Mouse (Mus musculus) activated CD4-positive, CD25-positive, alpha-beta regulatory T cell, adult 9 weeks (primary cell): ENCODE data around the gene Fut1. TPM values are rescaled to one million over a fixed set of nuclear protein-coding genes. Genes with fewer than 3 reads are reported as not detected.

Experiments used
- polyA plus RNA-seq: library from polyadenylated mRNA; unstranded; fragments of 100-300 nt; shearing (Covaris generic); gene quantifications from one replicate; pipeline ENCODE4 v1.2.1, GENCODE M21; 2017

The Fut1 gene
- not detected for polyA plus RNA-seq

DNA sequence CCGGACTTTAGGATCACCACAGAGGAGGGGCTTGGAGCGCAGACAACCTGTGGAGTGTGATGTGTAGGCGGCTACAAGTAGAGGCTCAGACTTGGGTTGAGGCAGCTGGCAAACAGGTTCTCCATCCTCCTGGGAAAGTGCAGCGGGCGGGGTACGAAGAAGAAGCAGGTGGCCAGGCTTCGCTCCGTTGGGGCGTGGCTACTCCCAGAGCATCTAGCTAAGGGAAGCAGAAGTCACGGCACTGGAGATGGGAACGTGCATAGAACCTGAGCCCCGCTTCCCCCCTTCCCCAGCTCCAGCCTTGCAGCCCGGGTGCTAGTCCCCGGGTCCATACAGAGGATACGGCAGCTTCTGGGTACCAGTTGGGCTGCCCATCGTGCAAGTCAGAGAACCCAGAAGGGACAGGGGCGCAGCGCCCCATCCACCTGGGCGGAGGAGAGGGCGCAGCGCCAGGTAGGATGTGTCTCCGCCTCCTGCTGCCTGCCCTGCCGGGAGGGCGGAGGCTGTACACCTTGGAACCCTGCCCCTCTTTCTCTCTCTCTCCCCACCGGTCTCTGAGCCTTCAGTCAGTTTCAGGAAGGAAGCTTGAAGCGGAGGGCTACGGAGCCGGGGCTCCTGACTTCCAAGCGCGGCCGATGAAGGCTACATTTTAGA is at the start of gene Fut1:
Gene Fut1 (plus strand): TSS at position 248 of the 654 bp plus-strand sequence.

DNA sequence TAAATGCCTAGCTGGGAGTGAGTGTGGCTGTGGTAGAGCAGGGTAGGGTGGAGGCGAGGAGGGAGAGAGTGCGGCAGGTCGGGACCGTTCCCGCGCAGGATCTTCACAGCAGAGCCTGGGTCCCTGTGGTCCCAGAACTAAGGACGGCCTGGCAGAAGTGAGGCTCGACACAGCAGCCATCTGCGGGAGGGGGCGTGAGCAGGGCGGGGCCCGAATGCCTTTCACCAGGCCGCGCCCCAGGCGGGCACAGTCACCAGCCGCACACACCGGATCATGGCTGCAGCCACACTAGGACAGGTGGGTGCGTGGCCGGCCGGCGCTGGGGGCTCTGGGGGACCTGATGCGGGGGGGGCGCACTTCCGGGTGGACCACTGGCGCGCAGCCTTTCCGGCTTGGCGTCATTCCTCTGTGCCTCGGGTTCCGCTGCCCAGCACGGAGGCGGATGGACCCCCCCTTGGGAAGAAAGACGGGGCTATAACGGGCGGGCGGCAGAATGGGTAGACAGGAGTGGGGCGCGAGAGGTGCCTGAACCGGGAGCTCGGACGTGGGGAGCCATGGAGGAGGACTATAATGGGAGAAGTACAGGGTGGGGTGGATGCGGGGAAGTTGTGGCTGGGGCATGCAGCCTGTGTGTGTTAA is 46.9 kb upstream of the Fut1 start, which contains the start of gene Bcat2:
Gene Bcat2 (plus strand): TSS at position 51 of the 639 bp plus-strand sequence.

GRCm38 (mm10) chr7:45621443-45621842 is 4.4 kb downstream of the Fut1 start, which contains the start of gene Izumo1:
TSS of gene Izumo1 (plus strand) at chr7:45621811.

GRCm38 (mm10) chr7:45627261-45627660 is 10.2 kb downstream of the Fut1 start, which contains the start of gene Rasip1:
TSS of gene Rasip1 (plus strand) at chr7:45627488.

DNA sequence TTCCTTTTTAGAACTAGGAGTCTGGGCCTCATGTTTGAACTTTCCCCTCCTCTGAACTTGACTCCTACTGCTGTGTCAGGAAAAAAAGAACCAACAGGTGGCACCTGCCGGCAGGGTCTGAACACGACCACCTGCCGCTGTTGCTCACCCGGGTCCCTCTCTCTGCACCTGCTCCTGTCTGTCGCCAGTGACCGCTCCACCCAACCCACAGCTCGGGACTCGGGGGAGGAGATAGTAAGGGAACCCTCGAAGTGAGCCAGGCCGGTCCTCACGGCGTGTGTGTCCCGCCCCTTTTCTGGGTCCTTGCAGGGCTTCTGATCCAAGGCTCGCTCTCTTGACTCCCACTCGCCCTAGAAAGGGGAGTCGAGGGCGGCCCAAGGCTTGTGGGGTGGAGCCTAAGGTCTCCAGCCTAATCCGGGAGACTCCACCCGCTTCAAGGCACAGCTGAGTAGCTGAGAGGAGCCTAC is 22.5 kb downstream of the Fut1 start, which contains the start of gene Mamstr:
Gene Mamstr (plus strand): TSS at position 417 of the 467 bp plus-strand sequence.

GRCm38 (mm10) chr7:45666161-45666560 is 49.1 kb downstream of the Fut1 start, which contains the start of gene Fut2:
TSS of gene Fut2 (minus strand) at chr7:45666394.

Other genes with a start within 250 kb of the Fut1 start
- gene Lin7b, start 246.7 kb upstream of the Fut1 start, polyA plus RNA-seq: 0.89 TPM
- 263 TPM for gene Snrnp70, start 221.5 kb upstream of the Fut1 start, polyA plus RNA-seq
- gene Kcna7, start 211.6 kb upstream of the Fut1 start, polyA plus RNA-seq: not detected
- gene Ntf5, start 203.6 kb upstream of the Fut1 start, polyA plus RNA-seq: 0.92 TPM
- not detected for gene Lhb, start 196.5 kb upstream of the Fut1 start, polyA plus RNA-seq
- gene Gys1, start 182.4 kb upstream of the Fut1 start, polyA plus RNA-seq: 19.6 TPM
- gene Ruvbl2, start 179.2 kb upstream of the Fut1 start, polyA plus RNA-seq: 67.2 TPM
- gene Ftl1, start 157.4 kb upstream of the Fut1 start, polyA plus RNA-seq: 2,196 TPM
- 249 TPM for gene Bax, start 150.4 kb upstream of the Fut1 start, polyA plus RNA-seq
- 1.7 TPM for gene Tulp2, start 135.4 kb upstream of the Fut1 start, polyA plus RNA-seq
- gene Gm45808, start 130.5 kb upstream of the Fut1 start, polyA plus RNA-seq: 0.88 TPM
- gene Dhdh, start 128.5 kb upstream of the Fut1 start, polyA plus RNA-seq: 1.0 TPM
- gene Nucb1, start 106.9 kb upstream of the Fut1 start, polyA plus RNA-seq: 289 TPM
- gene Ppp1r15a, start 91.0 kb upstream of the Fut1 start, polyA plus RNA-seq: 59.4 TPM
- 0.40 TPM for gene Plekha4, start 91.0 kb upstream of the Fut1 start, polyA plus RNA-seq
- 1.9 TPM for gene Hsd17b14, start 62.4 kb upstream of the Fut1 start, polyA plus RNA-seq
- 64.7 TPM for gene Bcat2, start 47.1 kb upstream of the Fut1 start, polyA plus RNA-seq
- gene Fgf21, start 1.8 kb upstream of the Fut1 start, polyA plus RNA-seq: not detected
- 0.11 TPM for gene Izumo1, start 4.5 kb downstream of the Fut1 start, polyA plus RNA-seq
- 1.2 TPM for gene Rasip1, start 10.2 kb downstream of the Fut1 start, polyA plus RNA-seq
- gene Mamstr, start 22.7 kb downstream of the Fut1 start, polyA plus RNA-seq: 0.72 TPM
- gene Fut2, start 49.1 kb downstream of the Fut1 start, polyA plus RNA-seq: 0.17 TPM
- gene Ntn5, start 66.7 kb downstream of the Fut1 start, polyA plus RNA-seq: not detected
- 0.33 TPM for gene Sec1, start 77.1 kb downstream of the Fut1 start, polyA plus RNA-seq
- 8.1 TPM for gene Car11, start 82.6 kb downstream of the Fut1 start, polyA plus RNA-seq
- gene Dbp, start 87.8 kb downstream of the Fut1 start, polyA plus RNA-seq: 12.6 TPM
- gene Rpl18, start 98.2 kb downstream of the Fut1 start, polyA plus RNA-seq: 1,812 TPM
- gene Sphk2, start 100.7 kb downstream of the Fut1 start, polyA plus RNA-seq: 37.7 TPM
- gene Fam83e, start 103.9 kb downstream of the Fut1 start, polyA plus RNA-seq: not detected
- gene Spaca4, start 108.5 kb downstream of the Fut1 start, polyA plus RNA-seq: not detected
- gene Lmtk3, start 166.4 kb downstream of the Fut1 start, polyA plus RNA-seq: not detected
- gene Sult2b1, start 167.4 kb downstream of the Fut1 start, polyA plus RNA-seq: 1.6 TPM
- 28.9 TPM for gene Cyth2, start 197.3 kb downstream of the Fut1 start, polyA plus RNA-seq
- not detected for gene Kcnj14, start 207.5 kb downstream of the Fut1 start, polyA plus RNA-seq
- gene Grwd1, start 213.7 kb downstream of the Fut1 start, polyA plus RNA-seq: 42.0 TPM